Mouse (Mus musculus): Measurements from ENCODE around the gene Slc37a4. TPM values are rescaled to one million over a fixed set of nuclear protein-coding genes. Genes with fewer than 3 reads are reported as not detected.
"Not testable (repeated sequence)": the region's sequence is repeated elsewhere in the genome, so short reads cannot be mapped to it uniquely, and the experiment has no call there.

Gene Slc37a4
- polyA plus RNA-seq, 1 experiment from 2014 or later = 38.1 TPM

DNA sequence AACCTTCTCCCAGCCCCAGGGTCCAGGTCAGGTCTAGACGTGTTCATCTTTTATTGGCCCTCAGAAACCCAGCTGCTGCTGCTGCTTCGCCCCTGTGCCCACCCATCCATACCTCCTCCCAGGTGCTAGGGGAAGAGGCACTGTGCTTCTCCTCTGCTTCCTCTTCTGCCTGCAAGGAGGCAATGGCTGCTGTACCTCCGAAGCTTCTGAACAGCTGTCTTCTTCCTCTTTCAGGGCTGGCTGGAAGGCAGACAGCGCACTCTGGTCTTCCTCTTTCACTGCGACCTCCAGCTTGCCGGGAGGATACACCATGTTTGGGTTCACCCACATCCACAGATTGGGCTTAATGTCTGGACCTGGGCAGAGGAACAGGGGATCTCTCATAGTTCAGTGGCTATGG, 39.1 kb downstream of the Slc37a4 start:
- H3K27me3 ChIP-seq (replicated peaks; ENCODE audit: control insufficient read depth, insufficient read depth, low read length) = no peaks in the 10 kb centered on the region
- no peak overlapping the region for H3K9ac ChIP-seq (ENCODE audit: low read length)
- no peak for DNase-seq (ENCODE audit: low spot score)
- WGBS = 73% methylated on average over 6 of the region's 6 CpGs
- H3K4me1 ChIP-seq (replicated peaks; ENCODE audit: control insufficient read depth, insufficient read depth, low read length) = no peaks in the 10 kb centered on the region
- no peaks in the 10 kb centered on the region for H3K9me3 ChIP-seq (ENCODE audit: control insufficient read depth, low read length)
- H3K36me3 ChIP-seq (ENCODE audit: control insufficient read depth, insufficient read depth, low read length) = no peaks in the 10 kb centered on the region
- no peak for ATAC-seq (replicated peaks; ENCODE audit: low FRiP score, low TSS enrichment, low read depth)
- no peak overlapping the region for H3K27ac ChIP-seq (ENCODE audit: low read depth)
- no peak overlapping the region for H3K4me3 ChIP-seq (ENCODE audit: low read depth, low read length)
- H3K4me2 ChIP-seq (ENCODE audit: low read length) = no peak overlapping the region

DNA sequence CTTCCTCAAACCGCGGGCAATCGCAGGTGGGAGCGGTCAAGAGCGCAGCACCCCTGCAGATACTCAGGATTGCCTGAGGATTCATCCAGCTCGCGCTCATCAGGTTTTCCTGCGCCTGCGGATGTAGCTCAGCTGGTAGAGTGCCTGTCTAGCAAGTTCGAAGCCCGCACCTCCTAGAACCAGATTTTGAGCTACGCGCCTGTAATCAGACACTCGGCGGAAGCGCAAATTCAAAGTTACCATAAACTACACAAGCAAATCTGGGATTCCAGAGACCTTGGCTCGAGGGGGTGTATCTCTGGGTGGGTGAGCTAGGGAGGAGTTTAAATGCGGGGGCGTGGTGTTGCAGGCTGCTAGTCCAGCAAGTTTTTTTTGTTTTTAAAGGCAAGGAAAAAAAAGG, 44.3 kb downstream of the Slc37a4 start, which contains the start of gene Foxr1:
Foxr1 (minus strand) TSS at position 176 of the 400 bp plus-strand sequence.
- Histone ChIP-seq H3K9ac (ENCODE audit: low read length) (no peak within 1 kb of the TSS), H3K4me2 (ENCODE audit: low read length) (no peak within 1 kb of the TSS), H3K36me3 (ENCODE audit: control insufficient read depth, insufficient read depth, low read length) (no peaks in the 10 kb centered on the region), H3K27me3 (replicated peaks; ENCODE audit: control insufficient read depth, insufficient read depth, low read length) (no peaks in the 10 kb centered on the region), H3K27ac (ENCODE audit: low read depth) (no peak within 1 kb of the TSS), H3K4me3 (ENCODE audit: low read depth, low read length) (no peak within 1 kb of the TSS), H3K9me3 (ENCODE audit: control insufficient read depth, low read length) (no peaks in the 10 kb centered on the region), H3K4me1 (replicated peaks; ENCODE audit: control insufficient read depth, insufficient read depth, low read length) (no peaks in the 10 kb centered on the region)
- no peak for ATAC-seq (replicated peaks; ENCODE audit: low FRiP score, low TSS enrichment, low read depth)
- DNase-seq (ENCODE audit: low spot score) = no peak
- WGBS = 71% methylated on average over 19 of the region's 19 CpGs

DNA sequence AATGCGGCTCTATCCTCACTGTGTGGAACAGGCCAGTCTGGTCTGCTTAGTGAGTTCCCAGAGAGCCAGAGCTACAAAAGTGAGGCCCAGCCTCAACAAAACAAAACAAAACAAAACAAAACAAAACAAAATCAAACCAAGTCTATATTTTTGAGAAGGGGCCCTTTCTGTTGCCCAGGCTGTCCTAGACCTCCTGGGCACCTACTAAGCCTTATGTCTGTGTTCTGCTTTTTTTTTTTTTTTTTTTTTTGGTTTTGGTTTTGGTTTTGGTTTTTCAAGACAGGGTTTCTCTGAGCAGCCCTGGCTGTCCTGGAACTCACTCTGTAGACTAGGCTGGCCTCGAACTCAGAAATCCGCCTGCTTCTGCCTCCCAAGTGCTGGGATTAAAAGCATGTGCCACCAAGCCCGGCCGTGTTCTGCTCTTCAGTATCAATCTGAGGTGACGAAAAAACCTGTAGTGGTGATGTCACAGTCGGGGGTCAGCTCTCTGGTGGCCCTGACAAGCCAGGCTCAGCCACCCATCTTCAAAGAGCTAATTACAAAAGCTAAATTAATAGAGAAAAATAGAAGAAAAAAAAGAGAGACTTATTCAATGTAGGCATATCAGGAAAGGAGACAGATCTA, 47.9 kb downstream of the Slc37a4 start:
- not testable (repeated sequence) for H3K9ac ChIP-seq (ENCODE audit: low read length); H3K4me3 ChIP-seq (ENCODE audit: low read depth, low read length); H3K4me1 ChIP-seq (replicated peaks; ENCODE audit: control insufficient read depth, insufficient read depth, low read length); ATAC-seq (replicated peaks; ENCODE audit: low FRiP score, low TSS enrichment, low read depth); H3K9me3 ChIP-seq (ENCODE audit: control insufficient read depth, low read length); DNase-seq (ENCODE audit: low spot score); H3K27me3 ChIP-seq (replicated peaks; ENCODE audit: control insufficient read depth, insufficient read depth, low read length); H3K36me3 ChIP-seq (ENCODE audit: control insufficient read depth, insufficient read depth, low read length); H3K27ac ChIP-seq (ENCODE audit: low read depth); H3K4me2 ChIP-seq (ENCODE audit: low read length)
- 87% methylated on average over 7 of the region's 7 CpGs for WGBS

- Histone ChIP-seq H3K9me3 (ENCODE audit: control insufficient read depth, low read length) (no peaks in the 10 kb centered on the region), H3K36me3 (ENCODE audit: control insufficient read depth, insufficient read depth, low read length) (no peaks in the 10 kb centered on the region), H3K4me1 (replicated peaks; ENCODE audit: control insufficient read depth, insufficient read depth, low read length) (no peaks in the 10 kb centered on the region), H3K27ac (ENCODE audit: low read depth) (no peak overlapping the region), H3K27me3 (replicated peaks; ENCODE audit: control insufficient read depth, insufficient read depth, low read length) (no peaks in the 10 kb centered on the region), H3K4me2 (ENCODE audit: low read length) (no peak overlapping the region), H3K4me3 (ENCODE audit: low read depth, low read length) (no peak overlapping the region), H3K9ac (ENCODE audit: low read length) (no peak overlapping the region)
- DNase-seq (ENCODE audit: low spot score) (no peak), ATAC-seq (replicated peaks; ENCODE audit: low FRiP score, low TSS enrichment, low read depth) (no peak)
Observed at GRCm38 (mm10) chr9:44450387-44450786, 53.7 kb downstream of the Slc37a4 start.

Small RNA genes within 50 kb of the gene (microRNA-seq; reads per million reads assigned to microRNA genes)
- 0.25 reads per million for gene Mir7085

Other genes with a start within 250 kb of the Slc37a4 start
- 18.1 and 19.9 TPM in 2 replicates for gene Cbl, start 162.8 kb upstream of the Slc37a4 start, polyA plus RNA-seq (2014; fragmentation: Nextera tagmentation; extraction: Ambion mirVana)
- not detected in 2 replicates for gene Ccdc153, start 156.2 kb upstream of the Slc37a4 start, polyA plus RNA-seq (2014; fragmentation: Nextera tagmentation; extraction: Ambion mirVana)
- gene Pdzd3, start 145.4 kb upstream of the Slc37a4 start, polyA plus RNA-seq (2014; fragmentation: Nextera tagmentation; extraction: Ambion mirVana) = 3.1 TPM in 2 replicates
- gene Nlrx1, start 128.3 kb upstream of the Slc37a4 start, polyA plus RNA-seq (2014; fragmentation: Nextera tagmentation; extraction: Ambion mirVana) = 6.3 and 7.0 TPM in 2 replicates
- gene Abcg4, start 108.2 kb upstream of the Slc37a4 start, polyA plus RNA-seq (2014; fragmentation: Nextera tagmentation; extraction: Ambion mirVana) = 3.6 and 4.1 TPM in 2 replicates
- gene Hinfp, start 91.2 kb upstream of the Slc37a4 start, polyA plus RNA-seq (2014; fragmentation: Nextera tagmentation; extraction: Ambion mirVana) = 18.5 and 22.9 TPM in 2 replicates
- 5.7 and 5.8 TPM in 2 replicates for gene C2cd2l, start 76.6 kb upstream of the Slc37a4 start, polyA plus RNA-seq (2014; fragmentation: Nextera tagmentation; extraction: Ambion mirVana)
- 45.4 and 46.2 TPM in 2 replicates for gene Dpagt1, start 70.8 kb upstream of the Slc37a4 start, polyA plus RNA-seq (2014; fragmentation: Nextera tagmentation; extraction: Ambion mirVana)
- 302 and 311 TPM in 2 replicates for gene H2afx, start 62.2 kb upstream of the Slc37a4 start, polyA plus RNA-seq (2014; fragmentation: Nextera tagmentation; extraction: Ambion mirVana)
- gene Hmbs, start 52.6 kb upstream of the Slc37a4 start, polyA plus RNA-seq (2014; fragmentation: Nextera tagmentation; extraction: Ambion mirVana) = 122 and 128 TPM in 2 replicates
- gene Vps11, start 35.2 kb upstream of the Slc37a4 start, polyA plus RNA-seq (2014; fragmentation: Nextera tagmentation; extraction: Ambion mirVana) = 25.3 and 29.5 TPM in 2 replicates
- gene Hyou1, start 17.4 kb upstream of the Slc37a4 start, polyA plus RNA-seq (2014; fragmentation: Nextera tagmentation; extraction: Ambion mirVana) = 28.4 and 37.0 TPM in 2 replicates
- gene Rps25, start 10.3 kb downstream of the Slc37a4 start, polyA plus RNA-seq (2014; fragmentation: Nextera tagmentation; extraction: Ambion mirVana) = 2,858 and 3,005 TPM in 2 replicates
- gene Trappc4, start 10.7 kb downstream of the Slc37a4 start, polyA plus RNA-seq (2014; fragmentation: Nextera tagmentation; extraction: Ambion mirVana) = 113 and 120 TPM in 2 replicates
- gene Ccdc84, start 21.7 kb downstream of the Slc37a4 start, polyA plus RNA-seq (2014; fragmentation: Nextera tagmentation; extraction: Ambion mirVana) = 27.1 and 29.3 TPM in 2 replicates
- gene Foxr1, start 44.3 kb downstream of the Slc37a4 start, polyA plus RNA-seq (2014; fragmentation: Nextera tagmentation; extraction: Ambion mirVana) = not detected in 2 replicates
- 2.1 and 2.3 TPM in 2 replicates for gene Upk2, start 58.1 kb downstream of the Slc37a4 start, polyA plus RNA-seq (2014; fragmentation: Nextera tagmentation; extraction: Ambion mirVana)
- 10.2 TPM in 2 replicates for gene Bcl9l, start 86.0 kb downstream of the Slc37a4 start, polyA plus RNA-seq (2014; fragmentation: Nextera tagmentation; extraction: Ambion mirVana)
- 0.82 and 0.89 TPM in 2 replicates for gene Cxcr5, start 165.0 kb downstream of the Slc37a4 start, polyA plus RNA-seq (2014; fragmentation: Nextera tagmentation; extraction: Ambion mirVana)
- 17.6 and 17.8 TPM in 2 replicates for gene Ddx6, start 208.0 kb downstream of the Slc37a4 start, polyA plus RNA-seq (2014; fragmentation: Nextera tagmentation; extraction: Ambion mirVana)

All from intestine, embryonic 14.5 days (tissue).